Mouse (Mus musculus) liver, embryonic 16.5 days (tissue): ENCODE data around the gene Krtap4-1. TPM values are rescaled to one million over a fixed set of nuclear protein-coding genes. Genes with fewer than 3 reads are reported as not detected.

Source experiments
- polyA plus RNA-seq: library from polyadenylated mRNA; unstranded; fragments of >200 nt; fragmentation: Nextera tagmentation; extraction: Ambion mirVana; gene quantifications from 2 replicates; pipeline ENCODE4 v1.2.1, GENCODE M21; 2015

Gene Krtap4-1
- polyA plus RNA-seq, 1 experiment from 2014 or later = not detected

Other genes starting within 250 kb of the Krtap4-1 start
- gene Krt10, start 238.9 kb downstream of the Krtap4-1 start, polyA plus RNA-seq = 2.9 and 3.0 TPM in 2 replicates
- gene Krt12, start 206.0 kb downstream of the Krtap4-1 start, polyA plus RNA-seq = 0.05 TPM in 1 of 2 replicates, not detected in the other
- 33.8 and 34.8 TPM in 2 replicates for gene Krt20, start 190.1 kb downstream of the Krtap4-1 start, polyA plus RNA-seq
- gene Krt23, start 135.1 kb downstream of the Krtap4-1 start, polyA plus RNA-seq = 1.4 and 1.5 TPM in 2 replicates
- gene Krt39, start 106.9 kb downstream of the Krtap4-1 start, polyA plus RNA-seq = not detected in 2 replicates
- not detected in 2 replicates for gene Krt40, start 85.1 kb downstream of the Krtap4-1 start, polyA plus RNA-seq
- gene Krtap3-3, start 77.4 kb downstream of the Krtap4-1 start, polyA plus RNA-seq = not detected in 2 replicates
- not detected in 2 replicates for gene Krtap3-2, start 71.4 kb downstream of the Krtap4-1 start, polyA plus RNA-seq
- gene Gm11939, start 68.8 kb downstream of the Krtap4-1 start, polyA plus RNA-seq = not detected in 2 replicates
- gene Krtap3-1, start 61.6 kb downstream of the Krtap4-1 start, polyA plus RNA-seq = not detected in 2 replicates
- not detected in 2 replicates for gene Krtap1-5, start 47.2 kb downstream of the Krtap4-1 start, polyA plus RNA-seq
- not detected in 2 replicates for gene Krtap1-4, start 44.6 kb downstream of the Krtap4-1 start, polyA plus RNA-seq
- not detected in 2 replicates for gene Krtap1-3, start 36.9 kb downstream of the Krtap4-1 start, polyA plus RNA-seq
- gene Krtap9-3, start 30.1 kb downstream of the Krtap4-1 start, polyA plus RNA-seq = not detected in 2 replicates
- not detected in 2 replicates for gene Gm11938, start 24.9 kb downstream of the Krtap4-1 start, polyA plus RNA-seq
- gene Gm11937, start 18.0 kb downstream of the Krtap4-1 start, polyA plus RNA-seq = not detected in 2 replicates
- gene Krtap2-4, start 13.4 kb downstream of the Krtap4-1 start, polyA plus RNA-seq = not detected in 2 replicates
- not detected in 2 replicates for gene Gm11562, start 7.8 kb downstream of the Krtap4-1 start, polyA plus RNA-seq
- not detected in 2 replicates for gene Krtap4-2, start 6.8 kb upstream of the Krtap4-1 start, polyA plus RNA-seq
- not detected in 2 replicates for gene Krtap4-7, start 15.9 kb upstream of the Krtap4-1 start, polyA plus RNA-seq
- gene Gm11555, start 22.0 kb upstream of the Krtap4-1 start, polyA plus RNA-seq = not detected in 2 replicates
- not detected in 2 replicates for gene Gm11563, start 30.7 kb upstream of the Krtap4-1 start, polyA plus RNA-seq
- not detected in 2 replicates for gene Krtap4-6, start 37.7 kb upstream of the Krtap4-1 start, polyA plus RNA-seq
- not detected in 2 replicates for gene Gm14190, start 62.5 kb upstream of the Krtap4-1 start, polyA plus RNA-seq
- not detected in 2 replicates for gene Gm14180, start 106.1 kb upstream of the Krtap4-1 start, polyA plus RNA-seq
- not detected in 2 replicates for gene Gm11595, start 144.7 kb upstream of the Krtap4-1 start, polyA plus RNA-seq
- gene Krtap4-8, start 152.5 kb upstream of the Krtap4-1 start, polyA plus RNA-seq = not detected in 2 replicates
- not detected in 2 replicates for gene Krtap4-9, start 157.0 kb upstream of the Krtap4-1 start, polyA plus RNA-seq
- gene Gm11596, start 165.2 kb upstream of the Krtap4-1 start, polyA plus RNA-seq = not detected in 2 replicates
- gene Gm11569, start 170.7 kb upstream of the Krtap4-1 start, polyA plus RNA-seq = not detected in 2 replicates
- gene Gm11554, start 176.2 kb upstream of the Krtap4-1 start, polyA plus RNA-seq = not detected in 2 replicates
- gene Krtap4-13, start 181.7 kb upstream of the Krtap4-1 start, polyA plus RNA-seq = not detected in 2 replicates
- not detected in 2 replicates for gene Gm11564, start 187.4 kb upstream of the Krtap4-1 start, polyA plus RNA-seq
- not detected in 2 replicates for gene 2300003K06Rik, start 209.8 kb upstream of the Krtap4-1 start, polyA plus RNA-seq
- gene Krtap4-16, start 223.4 kb upstream of the Krtap4-1 start, polyA plus RNA-seq = not detected in 2 replicates
- not detected in 2 replicates for gene Gm11568, start 229.7 kb upstream of the Krtap4-1 start, polyA plus RNA-seq
- gene Gm11559, start 236.2 kb upstream of the Krtap4-1 start, polyA plus RNA-seq = not detected in 2 replicates
- gene Krtap9-1, start 245.2 kb upstream of the Krtap4-1 start, polyA plus RNA-seq = not detected in 2 replicates